Mouse (Mus musculus): ENCODE results near the gene Fas.
A peak's percentile ranks its signal among the peaks of the same experiment; 100 is the strongest.

Fas gene

GRCm38 (mm10) chr19:34289948-34290789, at the start of gene Fas:
Gene Fas (plus strand): TSS chr19:34290666.
- DNase-seq, result peak; percentile 91

- peak; percentile 56 for DNase-seq
Observed at GRCm38 (mm10) chr19:34241247-34241915, 49.1 kb upstream of the Fas start.

DNA sequence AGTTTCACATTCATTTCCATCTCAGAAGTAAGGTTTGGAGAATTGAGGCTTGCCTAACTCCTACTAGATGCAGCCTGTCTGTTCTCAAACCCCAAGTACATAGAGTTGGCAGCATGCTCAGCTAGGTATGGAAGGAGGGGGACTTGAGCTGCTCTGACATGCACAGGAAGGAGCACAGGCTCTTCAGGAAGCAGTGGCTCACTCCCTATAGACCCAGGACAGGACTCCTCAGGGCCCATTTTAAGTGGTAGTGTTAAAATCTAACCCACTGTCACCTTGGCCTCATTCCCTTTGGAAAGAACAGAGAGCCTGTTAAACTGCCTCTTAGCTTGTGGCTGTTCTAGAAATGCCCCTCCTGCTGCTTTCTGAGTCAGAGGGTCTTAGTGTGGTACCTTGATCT, 47.5 kb upstream of the Fas start:
- DNase-seq, result no peak

DNA sequence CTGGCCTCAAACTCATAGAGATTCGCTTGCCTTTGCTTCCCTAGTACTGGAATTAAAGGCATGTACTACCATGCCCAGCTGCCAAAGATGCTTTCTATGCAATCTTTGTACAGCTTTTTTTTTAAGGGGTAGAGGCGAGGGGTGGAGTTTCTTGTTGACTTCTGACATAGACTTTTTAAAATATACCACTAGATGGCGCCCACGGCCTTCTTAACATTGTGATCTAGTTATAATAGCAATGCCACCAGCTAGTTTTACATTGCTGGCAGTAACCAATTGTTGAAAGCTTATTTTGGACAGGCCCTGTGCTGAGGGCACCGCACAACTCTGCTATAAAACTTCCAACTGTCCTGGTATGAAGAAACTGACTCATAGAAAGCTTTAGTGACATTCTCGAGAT, 46.4 kb upstream of the Fas start:
- peak; percentile 82 for DNase-seq

- no peak for DNase-seq
Observed at GRCm38 (mm10) chr19:34248558-34248957, 41.9 kb upstream of the Fas start.

DNA sequence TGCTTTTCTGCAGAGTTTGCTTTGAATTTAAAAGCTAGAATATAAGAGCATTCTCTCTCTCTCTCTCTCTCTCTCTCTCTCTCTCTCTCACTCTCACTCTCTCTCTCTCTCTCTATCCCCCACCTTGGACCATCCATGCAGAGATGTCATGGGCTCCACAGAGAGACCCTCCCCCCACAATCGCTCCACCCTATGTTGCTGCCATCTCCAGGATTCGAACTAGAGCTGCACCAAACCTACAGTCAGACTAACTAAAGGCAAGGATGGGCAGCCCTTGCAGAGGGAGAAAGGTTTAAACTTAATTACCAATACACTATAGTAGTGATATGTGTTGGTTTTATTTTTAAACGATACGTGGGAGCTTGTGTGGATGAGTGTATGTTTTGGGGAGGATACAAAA, 39.8 kb upstream of the Fas start:
- DNase-seq, result no peak

DNA sequence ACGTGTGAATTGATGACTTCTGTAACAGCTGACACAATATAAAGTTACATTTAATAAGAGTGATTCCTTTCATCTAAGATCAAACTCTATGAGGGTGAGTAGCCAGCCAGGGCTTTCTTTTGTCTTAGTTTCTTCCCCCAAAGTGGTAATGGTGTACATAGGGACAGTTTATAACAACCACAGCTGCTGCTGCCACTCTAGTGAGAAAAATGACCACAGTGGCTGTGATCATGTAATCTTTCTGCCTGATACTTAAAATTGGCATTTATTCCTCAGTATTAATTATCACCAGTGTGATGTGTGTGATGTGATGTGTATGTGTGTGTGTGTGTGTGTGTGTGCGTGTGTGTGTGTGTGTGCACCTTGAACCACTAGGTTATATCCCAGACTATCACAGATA, 38.6 kb upstream of the Fas start:
- no peak for DNase-seq

GRCm38 (mm10) chr19:34252450-34252849, 38.0 kb upstream of the Fas start:
- DNase-seq, result no peak

DNA sequence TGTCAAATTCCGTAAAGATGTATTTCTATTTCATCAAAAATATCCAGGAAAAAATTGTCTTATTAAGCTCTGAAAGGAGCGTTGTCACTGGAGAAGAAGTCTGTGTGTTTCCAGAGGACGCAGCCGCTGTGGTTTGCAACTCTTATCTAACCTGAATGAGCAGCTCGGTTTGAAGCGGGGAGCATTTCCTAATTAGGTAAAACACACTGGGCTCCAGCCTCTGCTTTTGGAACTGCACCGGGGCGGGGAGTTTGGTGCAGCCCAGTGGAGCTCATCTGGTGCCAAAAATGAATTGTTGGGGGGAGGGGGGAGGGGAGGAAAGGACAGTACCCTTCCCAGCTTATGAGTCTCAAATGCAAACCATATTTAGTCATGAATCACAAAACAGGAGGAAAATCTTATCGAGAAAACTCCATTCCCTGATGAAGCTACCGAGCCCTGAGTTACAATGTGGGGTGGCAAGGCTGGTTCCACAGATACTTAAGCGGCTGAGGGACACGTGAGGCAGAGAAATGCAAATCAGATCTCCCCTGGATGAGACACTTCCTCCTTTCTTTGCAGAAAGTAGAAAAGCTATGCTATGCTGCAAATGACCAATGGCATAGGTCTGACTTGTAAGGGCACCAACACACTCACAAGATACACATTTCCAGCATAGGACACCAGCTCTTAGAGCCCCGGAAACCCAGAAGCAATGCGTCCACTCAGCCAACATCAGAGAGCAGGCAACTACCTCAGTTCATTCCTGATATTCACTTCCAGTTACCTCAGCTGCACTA, 36.2 kb upstream of the Fas start:
- DNase-seq, result peak; percentile 42

- DNase-seq, result no peak
Observed at GRCm38 (mm10) chr19:34254880-34255681, 35.4 kb upstream of the Fas start, which contains the start of gene Acta2. Gene Acta2 (minus strand): TSS chr19:34255590.

DNA sequence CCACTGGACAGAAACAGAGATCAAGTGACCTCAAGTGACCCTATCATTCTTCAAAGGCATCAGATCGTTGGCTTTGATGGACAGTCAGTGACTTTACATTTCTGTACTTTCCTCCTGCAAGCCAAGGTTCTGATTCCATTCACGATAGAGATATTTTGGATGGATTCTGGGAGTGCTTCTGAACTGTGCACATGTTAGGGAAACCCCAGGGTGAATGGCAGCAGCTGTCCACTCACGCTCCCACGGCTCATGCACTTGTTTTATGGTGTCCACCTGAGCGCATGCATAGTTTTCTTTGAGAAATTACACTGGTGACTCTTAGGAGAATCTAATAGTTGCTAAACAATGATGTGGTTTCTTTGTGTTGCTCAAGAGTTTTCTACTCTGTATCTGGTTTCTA, 34.3 kb upstream of the Fas start:
- DNase-seq, result no peak

DNA sequence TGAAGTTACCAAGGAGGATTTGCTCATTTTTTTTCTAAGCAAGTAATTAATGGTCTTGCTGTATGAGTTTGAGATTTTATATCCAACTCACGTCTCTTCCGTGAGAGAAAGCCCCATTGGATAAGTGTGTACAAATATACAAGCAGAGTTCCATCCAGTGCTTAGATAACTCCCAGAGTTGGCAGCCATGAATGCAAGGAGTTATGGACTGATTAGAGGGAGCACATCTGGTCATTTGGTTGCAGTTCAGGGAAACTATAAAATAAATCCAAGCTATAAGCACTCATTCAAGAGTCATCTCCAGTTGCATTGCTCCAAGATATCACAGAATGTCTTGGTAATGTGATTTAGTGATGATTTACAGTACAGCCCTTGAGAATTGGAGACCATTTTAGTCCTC, 33.5 kb upstream of the Fas start:
- DNase-seq, result no peak

- DNase-seq, result no peak
Observed at GRCm38 (mm10) chr19:34262273-34262974, 28.0 kb upstream of the Fas start.

GRCm38 (mm10) chr19:34265604-34266193, 24.8 kb upstream of the Fas start:
- no peak for DNase-seq

DNA sequence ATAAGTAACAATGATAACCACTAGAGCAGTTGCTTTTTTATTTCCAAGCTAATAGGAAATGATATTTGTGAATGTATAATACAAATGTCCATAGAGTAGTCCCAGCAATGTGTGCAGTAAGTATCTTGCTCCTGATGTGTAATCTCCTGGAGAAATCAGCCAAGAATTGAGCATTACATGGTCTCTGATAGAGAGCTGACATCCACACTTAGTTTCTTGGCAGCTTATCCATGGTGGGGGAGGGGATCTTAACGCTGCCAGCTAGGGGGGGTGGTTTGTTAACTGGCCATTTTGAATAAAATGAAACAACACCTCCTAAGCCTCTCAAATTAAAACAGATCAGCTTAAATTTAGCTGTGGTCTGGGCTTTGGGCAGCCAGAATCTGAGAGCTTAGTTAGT, 21.5 kb upstream of the Fas start:
- DNase-seq, result no peak

- DNase-seq, result no peak
Observed at GRCm38 (mm10) chr19:34270106-34270726, 20.2 kb upstream of the Fas start.

GRCm38 (mm10) chr19:34270824-34271464, 19.5 kb upstream of the Fas start:
- no peak for DNase-seq

- DNase-seq, result no peak
Observed at GRCm38 (mm10) chr19:34273073-34273472, 17.4 kb upstream of the Fas start.

DNA sequence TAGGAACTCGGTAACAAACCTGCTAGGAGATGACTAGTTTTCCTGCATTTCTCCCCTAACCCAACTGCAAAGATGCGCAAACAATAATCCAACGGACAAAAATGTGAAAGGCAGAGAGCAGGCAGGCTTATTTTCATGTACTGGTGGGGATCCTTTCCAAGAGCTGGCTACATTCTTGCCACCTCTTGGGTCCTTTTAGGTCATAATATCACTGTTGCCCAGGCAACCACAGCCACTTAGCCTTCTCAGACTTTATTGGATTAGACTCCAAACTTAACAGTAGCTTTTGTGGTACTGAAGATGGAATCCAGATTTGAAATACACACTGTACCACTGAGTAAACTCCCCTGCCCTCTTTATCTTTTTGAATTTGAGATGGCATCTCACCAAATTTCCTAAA, 12.4 kb upstream of the Fas start:
- DNase-seq, result no peak

DNA sequence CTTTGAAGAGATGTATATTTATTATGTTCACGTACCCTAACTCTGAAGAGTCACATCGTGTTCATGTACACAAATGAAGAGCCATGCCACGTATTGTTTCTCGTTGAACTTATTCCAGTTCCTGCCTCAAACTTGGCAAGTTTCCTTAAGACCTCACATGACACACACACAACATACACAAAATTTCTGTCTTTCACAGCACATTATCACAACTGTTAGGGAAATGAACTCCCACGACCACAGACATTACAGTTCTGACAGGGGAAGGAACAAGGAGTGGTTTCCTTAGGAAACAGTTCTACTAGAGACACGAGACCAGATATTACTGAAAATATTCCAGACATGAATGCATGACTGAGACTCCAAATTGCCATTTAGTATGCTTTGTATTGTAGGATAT, 6.9 kb upstream of the Fas start:
- no peak for DNase-seq

DNA sequence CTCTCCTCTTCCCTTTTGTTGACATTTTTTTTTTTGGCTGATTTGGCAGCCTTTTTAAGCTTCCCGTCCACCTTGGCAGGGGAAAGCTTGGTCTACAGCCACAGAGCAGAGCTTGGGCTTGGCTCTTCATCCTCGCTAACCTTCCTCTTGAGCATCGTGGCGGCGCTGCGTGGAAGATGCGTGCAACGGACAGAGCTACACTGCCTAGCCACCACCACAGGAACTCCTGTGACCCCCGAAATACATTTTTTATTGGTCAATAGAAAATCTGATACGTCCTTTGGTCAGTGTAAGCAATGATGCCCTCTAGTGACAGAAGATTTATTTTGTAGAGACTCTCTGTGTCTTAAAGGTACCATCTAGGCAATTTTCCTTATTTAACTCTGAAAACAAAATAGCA, 6.1 kb upstream of the Fas start:
- no peak for DNase-seq

Data from thymus, postnatal 14 days (tissue).